Mouse (Mus musculus) regulatory T cell (primary cell): Measurements from ENCODE around the gene Ubxn11.
"Not testable (repeated sequence)": the region's sequence is repeated elsewhere in the genome, so short reads cannot be mapped to it uniquely, and the experiment has no call there.

Source experiments
- in situ Hi-C: fragments of 300-600 bp; cut with MboI, MseI; formaldehyde crosslinking; loops from one replicate; pipeline ENCODE4 v1.15.1; 2025; ENCODE audit warnings: high pct_unique_total_duplicates

The Ubxn11 gene

GRCm38 (mm10) chr4:134132519-134133095 is 30.2 kb downstream of the Ubxn11 start:
- in situ Hi-C loops = loop anchor here (5.0 kb wide), 1 partner anchor 95 kb away; no protein-coding TSS in a partner anchor

DNA sequence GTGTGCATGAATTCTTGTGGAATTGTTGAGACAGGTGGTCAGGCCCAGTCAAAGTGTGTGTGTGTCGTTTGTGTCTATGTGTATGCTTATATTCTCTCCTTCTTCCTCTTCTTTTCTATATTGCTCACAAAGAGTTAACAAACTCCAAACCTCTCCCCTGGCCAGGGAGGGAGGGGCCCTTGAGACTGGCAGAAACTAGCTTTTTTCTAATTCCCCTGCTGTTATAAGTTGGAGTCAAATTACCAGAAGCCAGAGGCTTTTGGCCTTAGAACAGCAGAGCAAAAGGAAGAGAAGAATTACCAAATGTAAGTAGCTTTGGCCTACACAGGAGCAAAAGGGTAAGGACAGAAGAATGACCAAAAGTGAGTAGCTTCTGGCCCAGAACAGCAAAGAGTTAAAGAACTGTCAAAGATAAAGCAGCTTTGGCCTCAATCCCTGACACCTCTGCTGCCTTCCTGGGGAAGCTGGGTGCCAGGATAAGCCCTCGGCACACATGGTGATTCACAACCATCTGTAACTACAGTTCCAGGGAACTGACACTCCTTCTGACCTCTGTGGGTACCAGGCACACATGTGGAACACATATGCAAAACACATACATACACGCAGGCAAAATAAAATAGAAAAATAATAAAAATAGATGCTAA is 34.0 kb downstream of the Ubxn11 start:
- in situ Hi-C loops = loop anchor here (5.0 kb wide), 1 partner anchor 91 kb away; the partner anchor contains the start of gene Catsper4

- in situ Hi-C loops = loop anchor here (5.0 kb wide), 1 partner anchor 88 kb away; the partner anchor contains the start of gene Catsper4
These were observed 36.5 kb downstream of the Ubxn11 start for GRCm38 (mm10) chr4:134138857-134139256.

DNA sequence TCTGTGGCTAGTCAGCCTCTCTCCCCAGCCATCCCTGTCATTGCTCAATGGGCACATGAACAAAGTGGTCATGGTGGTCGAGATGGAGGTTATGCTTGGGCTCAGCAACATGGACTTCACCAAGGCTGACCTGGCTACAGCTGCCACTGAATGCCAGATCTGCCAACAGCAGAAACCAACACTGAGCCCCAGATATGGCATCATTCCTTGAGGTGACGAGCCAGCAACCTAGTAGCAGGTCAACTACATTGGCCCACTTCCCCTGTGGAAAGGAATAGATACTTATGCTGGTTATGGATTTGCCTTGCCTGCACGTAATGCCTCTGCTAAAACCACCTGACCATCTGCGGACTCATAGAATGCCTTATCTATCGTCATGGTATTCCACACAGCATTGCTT is 41.9 kb downstream of the Ubxn11 start:
- in situ Hi-C loops = not testable (repeated sequence)

DNA sequence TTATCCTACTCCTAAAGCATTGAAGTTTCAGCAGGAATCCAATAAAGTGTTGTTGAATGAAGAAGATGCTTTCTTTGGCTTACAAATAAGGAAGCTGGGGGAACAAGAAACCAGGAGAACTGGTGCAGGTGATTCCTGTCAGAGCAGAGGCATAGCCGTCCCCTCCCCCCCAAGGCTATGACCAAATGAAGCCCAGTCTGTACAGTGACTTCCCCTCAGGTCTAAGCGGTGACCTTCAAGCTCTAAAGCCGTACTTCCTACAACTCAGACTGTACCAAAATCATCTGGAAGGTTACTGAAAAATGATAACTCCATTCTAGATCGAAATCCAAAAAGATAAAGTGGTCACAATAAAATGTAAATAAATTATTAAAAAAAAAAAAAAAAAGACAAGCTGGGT is 47.0 kb downstream of the Ubxn11 start:
- in situ Hi-C loops = no loop called here

DNA sequence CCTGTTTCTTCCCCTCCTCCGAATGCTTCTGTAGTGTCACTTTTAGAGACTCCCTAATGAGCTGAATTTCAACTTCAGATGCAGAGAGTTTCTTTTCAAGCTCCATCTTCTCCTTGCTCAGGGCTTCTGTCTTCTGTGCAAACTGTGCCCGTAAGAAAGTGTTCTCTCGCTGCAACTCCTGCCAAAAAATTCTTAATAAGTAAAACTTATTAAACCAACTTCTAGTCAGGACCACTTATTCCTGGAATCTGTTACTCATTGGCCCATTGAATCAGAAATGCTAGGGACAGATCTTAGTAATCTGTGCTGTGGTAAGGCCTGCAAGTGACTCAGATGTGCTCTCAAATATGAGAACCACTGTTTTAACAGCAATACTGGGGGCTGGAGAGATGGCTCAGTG is 49.7 kb downstream of the Ubxn11 start:
- in situ Hi-C loops = no loop called here

- in situ Hi-C loops = no loop called here
These were observed 51.3 kb downstream of the Ubxn11 start for GRCm38 (mm10) chr4:134153656-134154055.

DNA sequence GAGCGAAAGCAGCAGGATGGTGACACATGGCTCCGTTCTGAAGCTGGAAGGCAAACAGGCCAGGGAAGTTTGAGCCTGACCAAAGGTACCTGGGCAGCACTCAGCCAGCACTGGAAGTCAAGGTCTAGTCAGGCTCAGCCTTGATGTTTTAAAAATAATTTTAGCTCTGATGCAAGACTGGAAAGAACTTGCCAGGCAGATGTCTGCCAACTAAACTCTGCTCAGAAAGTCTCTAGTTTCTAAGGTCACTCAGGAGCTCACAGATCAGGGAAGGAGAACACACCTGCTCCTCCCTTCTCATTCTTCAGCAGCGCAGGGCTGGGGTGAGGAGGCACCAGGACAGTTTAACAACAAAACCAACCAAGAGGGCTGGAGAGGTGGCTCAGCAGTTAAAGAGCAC is 52.0 kb downstream of the Ubxn11 start:
- in situ Hi-C loops = no loop called here

- in situ Hi-C loops = no loop called here
These were observed 53.2 kb downstream of the Ubxn11 start for GRCm38 (mm10) chr4:134155531-134155930.

DNA sequence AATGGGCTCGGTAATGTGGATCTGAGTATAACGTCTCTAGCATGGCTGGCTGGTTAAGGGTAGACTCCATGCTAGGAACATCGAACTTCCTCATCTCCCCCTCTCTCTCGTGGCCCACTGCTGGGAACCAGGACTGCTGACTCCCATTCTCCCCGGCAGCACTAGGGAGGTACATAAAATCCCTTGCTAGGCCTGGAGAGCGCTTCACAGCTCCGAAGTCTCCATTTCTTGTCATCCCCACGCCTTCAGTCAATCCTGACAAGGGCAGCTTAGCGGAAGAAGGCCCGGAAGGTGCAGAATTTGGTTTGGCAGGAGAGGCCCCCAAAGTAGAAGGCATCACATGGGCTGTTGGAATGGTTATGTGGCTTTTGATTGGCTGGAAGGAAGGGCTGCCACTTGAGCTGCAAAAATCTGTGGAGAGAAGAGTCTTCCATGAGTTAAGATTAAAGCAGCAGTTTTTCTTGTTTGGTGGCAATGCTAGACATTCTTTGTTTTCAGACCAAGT is 53.6 kb downstream of the Ubxn11 start:
- in situ Hi-C loops = no loop called here

DNA sequence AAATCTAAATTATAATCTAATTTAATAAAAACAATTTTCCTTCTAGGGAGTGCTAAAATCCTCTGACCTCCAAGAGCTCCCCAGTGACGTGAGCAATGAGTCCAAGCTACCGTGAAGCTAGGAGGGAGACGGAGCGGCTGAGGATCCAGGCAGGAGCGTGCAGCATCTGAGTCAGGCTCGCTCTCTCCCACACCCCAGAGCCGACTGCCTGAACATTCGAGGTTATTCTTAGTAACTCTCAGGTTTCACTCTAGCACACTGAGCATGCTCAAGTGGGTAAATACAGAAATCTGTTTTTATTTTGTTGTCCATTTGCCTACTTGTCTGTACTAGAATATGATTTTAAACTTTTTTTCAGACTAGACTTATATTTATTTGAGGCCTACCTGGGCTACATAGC is 54.4 kb downstream of the Ubxn11 start:
- in situ Hi-C loops = no loop called here

DNA sequence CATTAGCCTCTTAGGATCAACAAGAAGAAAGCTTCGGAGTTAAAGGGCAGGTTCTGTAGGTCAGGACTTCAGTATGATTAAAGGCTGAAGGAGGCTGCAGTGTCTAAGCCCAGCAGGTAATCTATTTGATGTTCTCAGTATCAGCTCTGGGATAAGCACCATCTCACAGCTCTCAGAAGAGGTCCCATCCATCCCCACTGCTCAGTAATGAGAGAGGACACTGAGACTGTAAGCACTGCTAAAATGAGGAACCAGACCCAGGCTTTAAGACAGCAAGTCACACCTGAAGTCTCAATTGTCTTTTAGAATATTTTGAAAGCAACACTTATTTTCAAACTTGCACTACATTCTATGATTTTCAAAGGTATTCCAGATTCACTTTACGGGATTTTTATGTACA is 55.2 kb downstream of the Ubxn11 start:
- in situ Hi-C loops = no loop called here

DNA sequence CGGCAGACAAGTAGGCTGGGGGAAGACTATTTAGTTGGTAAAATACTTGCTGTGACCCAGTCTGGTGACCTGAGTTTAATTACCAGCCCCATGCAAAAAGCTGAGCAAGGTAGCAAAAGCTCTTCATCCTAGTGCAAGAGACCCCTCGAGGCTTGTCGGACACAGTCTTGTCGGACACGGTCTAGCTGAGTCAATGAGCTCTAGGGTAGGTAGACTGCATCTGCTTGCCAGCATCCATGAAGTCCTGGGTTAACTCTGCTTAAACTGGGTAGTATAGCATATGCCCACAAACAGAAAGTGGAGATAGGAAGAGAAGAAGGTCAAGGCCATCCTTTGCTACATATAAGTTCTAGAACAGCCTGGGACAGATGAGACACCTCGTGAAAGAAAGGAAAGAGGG is 56.4 kb downstream of the Ubxn11 start:
- in situ Hi-C loops = no loop called here

GRCm38 (mm10) chr4:134160071-134160470 is 57.7 kb downstream of the Ubxn11 start:
- in situ Hi-C loops = not testable (repeated sequence)

DNA sequence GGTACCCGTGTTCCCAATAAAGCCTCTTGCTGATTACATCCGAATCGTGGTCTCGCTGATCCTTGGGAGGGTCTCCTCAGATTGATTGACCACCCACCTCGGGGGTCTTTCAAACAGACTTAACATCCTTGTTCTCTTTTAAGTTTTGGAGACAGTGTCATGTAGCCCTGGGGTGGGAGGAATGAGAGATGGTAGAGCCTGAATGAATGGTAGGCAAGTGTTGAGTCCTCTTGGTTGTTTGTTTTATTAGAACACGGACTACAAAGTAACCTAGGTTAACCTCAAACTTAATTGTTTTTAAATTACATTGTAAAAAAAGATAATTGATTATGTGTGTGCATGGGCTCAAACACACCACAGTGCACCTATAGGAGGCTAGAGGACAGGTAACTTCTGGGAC is 62.2 kb downstream of the Ubxn11 start:
- in situ Hi-C loops = no loop called here

DNA sequence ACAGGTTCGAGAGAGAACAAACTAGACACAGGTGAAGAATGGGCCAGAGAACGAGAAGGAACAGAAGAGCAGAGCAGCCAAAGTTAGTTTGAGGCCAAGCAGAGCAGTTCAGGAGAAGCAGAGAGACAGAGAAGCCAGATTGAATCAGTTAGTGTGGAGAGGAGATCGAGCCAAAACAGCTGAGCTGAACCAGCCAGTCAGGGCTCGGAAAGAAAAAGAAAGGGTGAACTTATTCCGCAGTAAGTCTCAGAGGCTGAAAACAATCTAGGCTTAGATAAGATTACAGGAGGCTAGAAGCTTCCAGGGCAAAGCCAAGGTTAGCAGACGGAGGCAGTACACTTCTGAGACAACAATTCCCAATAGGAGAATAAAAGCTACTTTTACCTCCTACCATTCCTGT is 62.7 kb downstream of the Ubxn11 start:
- in situ Hi-C loops = no loop called here

DNA sequence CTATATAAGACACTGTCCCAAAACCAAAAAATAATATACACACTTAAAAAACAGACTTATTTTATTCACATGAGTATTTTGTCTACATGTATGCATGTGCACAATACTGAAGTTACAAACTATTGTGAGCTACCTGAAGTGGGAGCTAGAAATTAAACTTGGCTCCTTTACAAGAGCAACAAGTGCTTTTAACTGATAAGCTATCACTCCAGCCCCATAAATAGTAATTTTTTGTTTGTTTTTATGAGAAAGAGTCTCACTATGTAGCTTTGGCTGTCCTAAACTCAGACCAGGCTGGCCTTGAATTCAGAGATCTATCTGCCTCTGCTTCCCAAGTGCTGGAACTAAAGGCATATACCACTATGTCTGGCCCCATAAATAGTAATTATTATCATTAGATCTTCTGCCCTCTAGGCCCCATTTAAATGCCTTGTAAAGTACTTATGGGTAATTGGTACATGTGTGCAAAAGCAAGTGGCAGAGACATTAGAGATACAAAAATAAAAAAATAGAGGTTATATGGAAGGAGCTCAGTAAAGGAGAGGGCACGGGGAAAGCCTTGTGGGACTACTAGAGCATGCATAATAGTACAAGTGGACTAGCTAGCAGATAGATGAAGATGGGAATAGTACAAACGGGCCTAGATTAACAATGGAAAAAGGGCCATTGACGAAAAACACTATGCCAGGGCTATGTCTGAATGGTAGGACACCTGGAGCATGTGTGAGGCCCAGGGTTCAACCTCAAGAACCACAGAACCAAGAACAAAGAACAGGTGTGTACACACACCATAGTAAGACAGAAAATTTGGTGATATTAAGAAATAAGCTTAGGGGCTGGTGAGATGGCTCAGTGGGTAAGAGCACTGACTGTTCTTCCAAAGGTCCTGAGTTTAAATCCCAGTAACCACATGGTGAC is 63.4 kb downstream of the Ubxn11 start:
- in situ Hi-C loops = no loop called here

DNA sequence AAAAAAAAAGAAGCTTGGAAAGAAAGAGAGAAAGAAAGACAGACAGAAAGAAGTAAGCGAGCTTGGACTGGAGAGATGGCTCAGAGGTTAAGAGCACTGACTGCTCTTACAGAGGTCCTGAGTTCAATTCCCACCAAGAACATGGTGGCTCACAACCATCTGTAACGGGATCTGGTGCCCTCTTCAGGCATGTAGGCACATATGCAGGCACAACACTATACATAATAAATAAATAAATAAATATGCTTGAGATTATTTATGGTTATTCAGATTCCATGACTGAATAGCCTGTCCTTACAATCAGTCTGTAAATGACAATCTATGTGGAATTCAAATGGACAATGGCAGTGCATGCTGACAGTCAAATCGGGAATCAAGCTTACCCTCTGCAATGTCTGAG is 64.5 kb downstream of the Ubxn11 start:
- in situ Hi-C loops = no loop called here

DNA sequence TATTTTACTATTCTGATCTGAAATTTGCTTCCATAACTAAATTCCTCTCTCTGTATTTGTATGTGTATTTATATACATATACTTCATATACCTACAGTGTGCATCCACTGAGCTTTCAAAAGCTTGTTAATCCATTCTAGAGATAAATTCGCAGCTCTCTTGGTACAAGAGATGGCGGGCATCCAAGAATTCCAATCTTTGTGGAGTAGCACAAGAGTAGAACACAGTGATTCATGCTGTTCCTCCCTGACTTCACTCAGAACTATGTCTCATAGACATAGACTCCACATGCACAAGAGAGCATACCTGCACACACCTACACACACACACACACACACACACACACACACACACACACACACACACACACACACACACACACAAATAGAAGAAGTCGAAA is 70.0 kb downstream of the Ubxn11 start:
- in situ Hi-C loops = no loop called here
